Mouse (Mus musculus): ENCODE data around the gene Cyb5r4. TPM values are rescaled to one million over a fixed set of nuclear protein-coding genes. Genes with fewer than 3 reads are reported as not detected.

Cyb5r4 gene
- total and polyA plus RNA-seq, 3 experiments: 37.5 to 121 (median 80.6) TPM

Other genes starting within 250 kb of the Cyb5r4 start
- gene Snap91, start 141.4 kb upstream of the Cyb5r4 start, total RNA-seq (2012; rRNA removed): 0.17 and 0.21 TPM in 2 replicates
- 0.12 TPM in 2 replicates for gene Snap91, start 141.4 kb upstream of the Cyb5r4 start, total RNA-seq (2014; rRNA removed)
- 0.20 and 0.41 TPM in 2 replicates for gene Snap91, start 141.4 kb upstream of the Cyb5r4 start, polyA plus RNA-seq (2012; ENCODE audit: insufficient read length, low read depth)
- not detected in 2 replicates for gene Ripply2, start 6.5 kb upstream of the Cyb5r4 start, total RNA-seq (2012; rRNA removed)
- gene Ripply2, start 6.5 kb upstream of the Cyb5r4 start, total RNA-seq (2014; rRNA removed): not detected in 2 replicates
- gene Ripply2, start 6.5 kb upstream of the Cyb5r4 start, polyA plus RNA-seq (2012; ENCODE audit: insufficient read length, low read depth): not detected in 2 replicates
- not detected in 2 replicates for gene Mrap2, start 122.3 kb downstream of the Cyb5r4 start, total RNA-seq (2012; rRNA removed)
- gene Mrap2, start 122.3 kb downstream of the Cyb5r4 start, total RNA-seq (2014; rRNA removed): not detected in 2 replicates
- not detected in 2 replicates for gene Mrap2, start 122.3 kb downstream of the Cyb5r4 start, polyA plus RNA-seq (2012; ENCODE audit: insufficient read length, low read depth)
- gene Cep162, start 233.5 kb downstream of the Cyb5r4 start, total RNA-seq (2012; rRNA removed): 9.2 and 13.2 TPM in 2 replicates
- gene Cep162, start 233.5 kb downstream of the Cyb5r4 start, total RNA-seq (2014; rRNA removed): 6.2 and 6.7 TPM in 2 replicates
- gene Cep162, start 233.5 kb downstream of the Cyb5r4 start, polyA plus RNA-seq (2012; ENCODE audit: insufficient read length, low read depth): 8.6 and 8.7 TPM in 2 replicates